Mouse (Mus musculus) thymus, adult 2 months (tissue): ENCODE results near the gene Zfp61. TPM values are rescaled to one million over a fixed set of nuclear protein-coding genes. Genes with fewer than 3 reads are reported as not detected.

Experiments used
- DNase-seq: peaks from one replicate; pipeline ENCODE4 v3.0.0; 2021
- H3K27ac ChIP-seq: fragments of 200-500 bp; 2 replicates; pipeline ENCODE4 v1.5.1; 2012; ENCODE audit warnings: low read length, control low read depth; ENCODE audit not compliant: control insufficient read depth, insufficient read depth
- H3K27me3 ChIP-seq: fragments of 200-500 bp; 2 replicates; pipeline ENCODE4 v1.6.1; 2012; ENCODE audit warnings: mild to moderate bottlenecking, low read length, moderate library complexity, mixed read lengths; ENCODE audit not compliant: control insufficient read depth, insufficient read depth
- H3K36me3 ChIP-seq: fragments of 200-500 bp; 2 replicates; pipeline ENCODE4 v1.6.1; 2012; ENCODE audit warnings: mild to moderate bottlenecking, low read length, moderate library complexity; ENCODE audit not compliant: control insufficient read depth, insufficient read depth
- H3K4me1 ChIP-seq: fragments of 200-500 bp; replicated peaks from 2 replicates; pipeline ENCODE4 v1.6.1; 2012; ENCODE audit warnings: low read length; ENCODE audit not compliant: control insufficient read depth, insufficient read depth
- H3K4me3 ChIP-seq: fragments of 200-500 bp; 2 replicates; pipeline ENCODE4 v1.5.1; 2012; ENCODE audit warnings: mild to moderate bottlenecking, low read length, control low read depth, moderate library complexity; ENCODE audit not compliant: control insufficient read depth, insufficient read depth
- CTCF ChIP-seq: fragments of 200-500 bp; IDR thresholded peaks from 2 replicates; pipeline ENCODE4 v1.5.1; 2012; ENCODE audit warnings: mild to moderate bottlenecking, control low read depth, low read length, moderate library complexity, borderline replicate concordance; ENCODE audit not compliant: control insufficient read depth, poor library complexity, insufficient read depth; ENCODE audit errors: extremely low read depth
- POLR2A ChIP-seq: fragments of 200-500 bp; IDR thresholded peaks from 2 replicates; pipeline ENCODE4 v1.6.1; 2012; ENCODE audit warnings: mild to moderate bottlenecking, low read length, control low read depth, moderate library complexity; ENCODE audit not compliant: control insufficient read depth, poor library complexity, insufficient read depth; ENCODE audit errors: extremely low read depth
- WGBS: fragments of 180-500 bp; shearing (Covaris S2); methylation state at CpG from one replicate; pipeline ENCODE4 v1.1.7; 2018; 5-methylcytosine and 5-hydroxymethylcytosine counted together
- polyA plus RNA-seq: library from polyadenylated mRNA; depleted of rRNA; stranded (reverse); fragments of >200 nt; gene quantifications from 2 replicates; pipeline ENCODE4 v1.2.3, GENCODE M21; 2012

The Zfp61 gene
- polyA plus RNA-seq, 1 experiment: 22.6 TPM

- Histone ChIP-seq H3K4me3 (no peak overlapping the region), H3K36me3 (no peaks in the 10 kb centered on the region), H3K27me3 (no peaks in the 10 kb centered on the region), H3K27ac (no peak overlapping the region), H3K4me1 (peaks cover 5% of the 10 kb centered on the region)
- no peak for DNase-seq
- TF ChIP-seq POLR2A (no peak), CTCF (no peak)
- WGBS: 22% methylated on average over 6 of the region's 6 CpGs
Measured at GRCm38 (mm10) chr7:24318942-24319341, 17.9 kb upstream of the Zfp61 start.

- WGBS: under 1% methylated on average over 33 of the region's 33 CpGs
Measured at GRCm38 (mm10) chr7:24316567-24317092, 15.6 kb upstream of the Zfp61 start, which contains the start of gene Zfp94. Gene Zfp94 (minus strand): TSS chr7:24316666.

GRCm38 (mm10) chr7:24315726-24316566 is 14.9 kb upstream of the Zfp61 start:
- Histone ChIP-seq H3K4me1 (peaks cover 5% of the 10 kb centered on the region), H3K27me3 (no peaks in the 10 kb centered on the region), H3K27ac (peak overlapping the region; percentile 1; the same call in 1 of the 2 replicates), H3K4me3 (peak overlapping the region; percentile 63), H3K36me3 (no peaks in the 10 kb centered on the region)
- TF ChIP-seq POLR2A: no peak
- TF ChIP-seq CTCF: no peak
- 35% methylated on average over 29 of the region's 29 CpGs for WGBS
- DNase-seq: no peak

More at GRCm38 (mm10) chr7:24316567-24317092, 15.6 kb upstream of the Zfp61 start, which contains the start of gene Zfp94:
- peak within 1 kb of the TSS; percentile 63 for H3K4me3 ChIP-seq
- peaks cover 5% of the 10 kb centered on the region for H3K4me1 ChIP-seq
- peak within 1 kb of the TSS; percentile 87 for H3K27ac ChIP-seq
- DNase-seq: peak; percentile 94
- H3K36me3 ChIP-seq: no peaks in the 10 kb centered on the region
- H3K27me3 ChIP-seq: no peaks in the 10 kb centered on the region
- TF ChIP-seq CTCF (0 out of 2 replicates have a peak, but pooled peaks have one; percentile 42), POLR2A (no peak)

GRCm38 (mm10) chr7:24299823-24300481 is 1.1 kb downstream of the Zfp61 start:
- H3K27me3 ChIP-seq: no peaks in the 10 kb centered on the region
- no peak for TF ChIP-seq CTCF
- no peak for TF ChIP-seq POLR2A
- peaks cover 6% of the 10 kb centered on the region; the same call in 1 of the 2 replicates for H3K36me3 ChIP-seq
- peaks cover 9% of the 10 kb centered on the region for H3K4me1 ChIP-seq
- DNase-seq: no peak
- 3% methylated on average over 18 of the region's 18 CpGs for WGBS
- no peak overlapping the region for H3K27ac ChIP-seq
- no peak overlapping the region for H3K4me3 ChIP-seq

GRCm38 (mm10) chr7:24298973-24299708 is 1.9 kb downstream of the Zfp61 start:
- peak; percentile 75 for DNase-seq
- WGBS: under 1% methylated on average over 45 of the region's 47 CpGs
- no peaks in the 10 kb centered on the region for H3K27me3 ChIP-seq
- H3K27ac ChIP-seq: peak overlapping the region; percentile 27; the same call in 1 of the 2 replicates
- H3K4me3 ChIP-seq: peak overlapping the region; percentile 90
- TF ChIP-seq CTCF: peak; percentile 53; the same call in 1 of the 2 replicates
- no peak for TF ChIP-seq POLR2A
- H3K36me3 ChIP-seq: peaks cover 10% of the 10 kb centered on the region
- peaks cover 9% of the 10 kb centered on the region for H3K4me1 ChIP-seq
